Mouse (Mus musculus) lung, postnatal 0 days (tissue): ENCODE measurements around the gene Dnah11.

Experiments used
- CTCF ChIP-seq: IDR thresholded peaks from 2 replicates; pipeline ENCODE4 v1.5.1; 2016; ENCODE audit warnings: antibody characterized with exemption, mild to moderate bottlenecking
- EP300 ChIP-seq: IDR thresholded peaks from 2 replicates; pipeline ENCODE4 v1.6.1; 2016; ENCODE audit warnings: antibody characterized with exemption, mild to moderate bottlenecking, control low read depth

DNA sequence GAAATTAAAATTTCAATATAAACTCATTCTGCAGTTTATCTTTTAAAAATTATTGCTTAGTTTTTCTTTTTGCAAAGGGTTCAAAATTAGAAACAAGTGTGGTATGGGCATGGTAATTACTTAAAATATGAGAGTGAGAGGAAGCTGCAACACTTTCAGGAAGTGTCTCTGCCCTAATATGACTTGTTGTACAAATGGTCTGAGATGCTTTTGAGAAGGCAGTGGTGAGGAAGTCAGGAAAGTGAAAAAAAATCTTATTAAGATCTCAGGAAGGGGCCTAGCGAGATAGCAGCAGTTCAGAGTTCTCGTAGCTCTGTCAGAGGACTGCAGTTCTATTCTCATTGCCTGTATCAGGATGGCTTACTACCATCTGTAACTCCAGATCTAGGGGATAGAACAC, 13.3 kb upstream of the Dnah11 start:
- TF ChIP-seq CTCF = no peak
- TF ChIP-seq EP300 = no peak
